Mouse (Mus musculus) erythroblast, embryonic 14.5 days (primary cell): Measurements from ENCODE around the gene Myl9. TPM values are rescaled to one million over a fixed set of nuclear protein-coding genes. Genes with fewer than 3 reads are reported as not detected.

Experiments
- H3K27me3 ChIP-seq: 2 replicates; pipeline ENCODE4 v1.6.1; 2012; ENCODE audit warnings: inconsistent platforms; ENCODE audit not compliant: control insufficient read depth
- H3K36me3 ChIP-seq: 2 replicates; pipeline ENCODE4 v1.6.1; 2012; ENCODE audit warnings: mild to moderate bottlenecking, inconsistent platforms; ENCODE audit not compliant: control insufficient read depth
- H3K4me1 ChIP-seq: 2 replicates; pipeline ENCODE4 v1.6.1; 2012; ENCODE audit warnings: inconsistent platforms; ENCODE audit not compliant: control insufficient read depth
- H3K4me3 ChIP-seq: replicated peaks from 2 replicates; pipeline ENCODE3; 2012; ENCODE audit warnings: moderate library complexity, mild to moderate bottlenecking, inconsistent platforms
- H3K9me3 ChIP-seq: 2 replicates; pipeline ENCODE4 v1.6.1; 2012; ENCODE audit warnings: low read length, inconsistent platforms, mixed read lengths; ENCODE audit not compliant: control insufficient read depth
- GATA1 ChIP-seq: IDR thresholded peaks from 2 replicates; pipeline ENCODE4 v1.6.1; 2012; ENCODE audit warnings: low read length, inconsistent platforms, mixed read lengths
- TAL1 ChIP-seq: IDR thresholded peaks from 3 replicates; pipeline ENCODE4 v1.6.1; 2012; ENCODE audit warnings: low read length, inconsistent platforms, mixed read lengths
- polyA plus RNA-seq: library from polyadenylated mRNA; stranded (reverse); fragments of >175 nt; gene quantifications from 2 replicates; pipeline ENCODE4 v1.2.3, GENCODE M21; 2012

Myl9 gene
- polyA plus RNA-seq, 1 experiment = 0.10 TPM

DNA sequence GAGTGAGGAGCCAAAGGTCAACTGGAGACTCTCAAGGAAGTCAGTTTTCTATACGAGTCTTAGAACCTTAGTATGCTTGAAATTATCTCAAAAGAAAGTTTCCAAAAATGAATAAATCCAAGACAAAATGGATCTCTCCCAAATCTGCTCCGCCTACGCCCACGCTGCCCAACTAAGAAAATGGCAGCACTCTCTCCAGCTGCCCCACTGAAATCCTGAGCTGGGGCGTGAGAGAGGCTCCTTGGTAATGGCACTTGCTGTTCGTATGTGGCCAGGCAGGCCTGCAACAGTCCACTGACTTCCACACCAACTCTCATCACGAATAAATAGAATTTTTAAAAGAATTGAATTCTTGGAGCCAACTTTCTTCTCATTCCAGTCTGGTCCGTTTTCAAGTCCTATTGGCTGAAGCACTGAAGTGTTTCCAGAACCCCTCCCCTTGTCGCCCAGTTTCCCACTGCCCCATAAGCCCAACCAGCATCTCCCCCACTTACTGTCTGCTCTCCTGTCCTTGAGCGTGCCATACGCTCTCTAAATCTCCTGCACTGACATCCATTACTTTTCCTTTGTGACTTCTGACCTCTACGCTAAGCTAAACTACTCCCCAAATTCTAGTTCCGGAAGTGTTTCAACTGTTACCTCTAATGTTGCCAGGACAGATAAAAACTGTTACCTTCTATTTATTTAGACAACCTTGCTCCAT is 1.0 kb upstream of the Myl9 start:
- Histone ChIP-seq H3K4me1 (peaks cover 30% of the 10 kb centered on the region), H3K9me3 (no peaks in the 10 kb centered on the region), H3K36me3 (no peaks in the 10 kb centered on the region), H3K4me3 (no peak overlapping the region), H3K27me3 (peaks cover 22% of the 10 kb centered on the region)
- no peak for TF ChIP-seq TAL1
- no peak for TF ChIP-seq GATA1

DNA sequence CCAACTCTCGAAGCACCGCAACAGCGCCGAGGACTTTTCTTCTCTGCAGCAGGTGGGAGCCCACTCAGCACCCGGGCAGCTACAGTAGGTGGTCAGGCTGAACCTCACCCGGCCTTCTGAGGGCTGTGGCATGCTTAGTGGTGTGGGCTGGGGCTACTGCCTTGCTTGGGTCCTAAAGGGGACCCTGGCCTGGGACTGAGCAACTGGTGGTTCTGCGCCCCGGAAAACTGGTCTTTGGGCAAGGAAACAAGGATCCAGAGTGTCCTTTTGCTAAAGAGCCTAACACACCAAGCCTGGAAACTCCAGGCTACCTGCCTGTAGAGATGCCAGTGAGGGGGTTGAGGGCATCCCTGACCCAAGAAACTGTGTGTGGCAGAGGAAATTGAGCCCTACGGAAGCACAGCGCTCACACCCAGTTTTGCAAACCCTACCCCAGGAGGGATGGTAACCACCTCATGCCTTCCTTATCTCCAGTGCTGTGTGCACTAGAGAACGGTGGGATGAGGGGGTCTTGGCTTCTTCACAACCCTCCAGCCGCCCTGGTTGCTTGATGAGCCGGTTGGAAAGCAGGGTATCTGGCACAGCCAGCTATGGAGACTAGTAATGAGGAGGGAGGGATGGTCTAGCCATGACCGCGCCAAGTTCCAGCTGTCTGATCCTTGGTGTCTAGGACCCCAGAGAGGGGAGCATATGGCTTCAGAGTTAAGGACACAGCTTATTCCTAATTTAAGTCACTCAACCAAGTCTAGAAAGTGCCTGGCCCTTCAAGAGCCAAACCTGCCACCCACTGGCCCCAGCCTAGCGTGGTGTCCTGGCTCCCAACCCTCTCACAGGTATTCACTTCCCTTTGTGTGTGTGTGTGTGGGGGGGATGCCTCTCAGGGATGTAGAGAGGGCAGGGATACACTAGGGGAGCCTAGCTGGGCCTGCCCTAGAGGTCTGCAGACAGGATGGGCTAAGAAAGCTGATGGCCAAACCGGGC is 525 bp downstream of the Myl9 start:
- Histone ChIP-seq H3K27me3 (peaks cover 22% of the 10 kb centered on the region), H3K4me1 (peaks cover 42% of the 10 kb centered on the region), H3K9me3 (no peaks in the 10 kb centered on the region), H3K36me3 (no peaks in the 10 kb centered on the region), H3K4me3 (peak overlapping the region; percentile 28)
- TF ChIP-seq TAL1 = no peak
- no peak for TF ChIP-seq GATA1

DNA sequence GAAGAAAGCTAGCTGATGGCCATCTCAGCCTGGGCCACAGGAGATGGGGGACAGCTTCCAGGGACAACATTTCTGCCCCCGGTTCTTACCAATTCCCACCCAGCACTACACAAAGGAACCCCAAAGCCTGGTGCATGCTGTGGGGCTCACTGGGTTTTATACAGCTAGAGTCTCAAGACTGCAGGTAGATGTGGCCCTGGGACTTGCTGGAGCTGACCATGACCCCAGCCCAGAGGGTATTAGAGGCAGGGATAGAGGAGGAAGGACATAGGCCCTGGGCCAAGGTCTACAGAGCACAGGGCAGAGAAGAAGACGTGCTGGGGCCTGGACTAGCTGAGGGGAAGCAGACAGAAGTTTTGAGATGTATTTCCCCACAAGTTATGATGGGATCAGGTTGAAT is 1.7 kb downstream of the Myl9 start:
- no peak overlapping the region for H3K4me3 ChIP-seq
- H3K4me1 ChIP-seq = peaks cover 53% of the 10 kb centered on the region
- TF ChIP-seq GATA1 = no peak
- TF ChIP-seq TAL1 = no peak
- H3K27me3 ChIP-seq = peaks cover 22% of the 10 kb centered on the region
- H3K36me3 ChIP-seq = no peaks in the 10 kb centered on the region
- no peaks in the 10 kb centered on the region for H3K9me3 ChIP-seq

DNA sequence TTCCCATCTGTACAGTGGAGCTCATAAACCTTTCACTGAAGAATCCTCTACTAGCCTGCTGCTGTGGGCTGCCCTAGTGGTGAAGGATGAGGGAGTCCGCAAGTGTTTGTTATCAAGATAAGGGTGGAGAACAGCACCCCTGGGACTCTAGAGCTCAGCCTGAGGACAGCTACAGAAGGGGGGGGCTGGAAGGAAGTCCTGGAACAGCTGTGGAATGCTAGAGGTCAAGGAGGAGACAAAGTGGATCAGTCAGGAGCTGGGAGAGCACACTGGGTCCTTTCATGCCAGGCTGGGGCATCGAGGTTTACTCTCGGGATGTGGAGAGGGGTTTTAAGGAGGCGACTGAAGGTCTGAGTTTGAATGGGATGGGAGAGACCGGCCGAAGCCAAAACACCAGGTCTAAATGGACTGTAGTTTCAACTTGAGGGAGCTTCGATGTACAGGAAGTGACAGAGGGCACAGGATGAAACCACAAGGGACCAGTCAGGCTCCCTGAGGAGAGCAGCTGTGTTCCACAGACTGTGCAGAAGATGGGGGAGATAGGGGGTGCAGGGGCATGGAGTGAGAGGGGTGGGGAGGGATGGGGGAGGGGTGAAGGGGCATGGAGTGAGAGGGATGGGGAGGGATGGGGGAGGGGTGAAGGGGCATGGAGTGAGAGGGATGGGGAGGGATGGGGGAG is 2.2 kb downstream of the Myl9 start:
- H3K36me3 ChIP-seq = no peaks in the 10 kb centered on the region; the same call in 1 of the 2 replicates
- H3K27me3 ChIP-seq = peaks cover 22% of the 10 kb centered on the region
- H3K4me3 ChIP-seq = no peak overlapping the region
- H3K9me3 ChIP-seq = no peaks in the 10 kb centered on the region
- no peak for TF ChIP-seq TAL1
- no peak; the same call in 1 of the 2 replicates for TF ChIP-seq GATA1
- H3K4me1 ChIP-seq = peaks cover 59% of the 10 kb centered on the region

DNA sequence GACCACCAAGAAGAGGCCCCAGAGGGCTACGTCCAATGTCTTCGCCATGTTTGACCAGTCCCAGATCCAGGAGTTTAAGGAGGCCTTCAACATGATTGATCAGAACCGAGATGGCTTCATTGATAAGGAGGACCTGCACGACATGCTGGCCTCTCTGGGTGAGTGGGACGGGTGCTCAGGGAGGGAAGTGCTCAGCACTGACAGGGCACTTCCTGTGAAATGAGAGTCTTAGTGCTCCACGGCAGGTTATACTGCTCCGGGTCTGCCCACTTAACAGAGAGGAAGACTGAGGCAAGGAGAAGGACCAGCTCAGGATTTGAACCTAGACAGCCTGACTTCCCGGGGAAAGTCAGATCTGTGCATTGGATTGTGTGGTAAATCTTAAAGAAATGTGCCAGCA is 3.4 kb downstream of the Myl9 start:
- Histone ChIP-seq H3K9me3 (no peaks in the 10 kb centered on the region), H3K4me1 (peaks cover 70% of the 10 kb centered on the region), H3K4me3 (no peak overlapping the region), H3K27me3 (peaks cover 22% of the 10 kb centered on the region), H3K36me3 (peaks cover 2% of the 10 kb centered on the region; the same call in 1 of the 2 replicates)
- TF ChIP-seq TAL1 = no peak
- TF ChIP-seq GATA1 = no peak

DNA sequence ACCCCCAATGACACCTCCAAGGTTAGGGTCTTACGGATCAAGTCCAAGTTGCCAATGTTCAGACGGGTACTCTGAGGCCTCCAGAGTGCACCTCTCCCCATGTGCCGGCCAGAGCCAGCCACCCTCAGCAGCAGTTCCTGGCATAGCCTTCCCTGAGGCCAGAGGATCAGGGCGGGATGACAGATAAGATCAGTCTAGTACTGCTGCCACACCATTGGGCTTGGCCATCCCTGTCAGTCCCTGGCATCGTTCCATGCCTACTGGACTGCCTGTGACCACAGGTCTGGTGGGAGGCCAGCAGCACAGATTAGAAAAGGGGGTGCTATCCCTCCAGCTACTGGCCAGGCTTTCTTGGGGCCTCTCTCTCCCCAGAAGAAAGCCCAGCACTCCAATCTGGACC is 3.8 kb downstream of the Myl9 start:
- Histone ChIP-seq H3K4me3 (no peak overlapping the region), H3K9me3 (no peaks in the 10 kb centered on the region), H3K4me1 (peaks cover 74% of the 10 kb centered on the region), H3K36me3 (peaks cover 2% of the 10 kb centered on the region; the same call in 1 of the 2 replicates), H3K27me3 (peaks cover 22% of the 10 kb centered on the region)
- TF ChIP-seq TAL1 (no peak), GATA1 (no peak)

DNA sequence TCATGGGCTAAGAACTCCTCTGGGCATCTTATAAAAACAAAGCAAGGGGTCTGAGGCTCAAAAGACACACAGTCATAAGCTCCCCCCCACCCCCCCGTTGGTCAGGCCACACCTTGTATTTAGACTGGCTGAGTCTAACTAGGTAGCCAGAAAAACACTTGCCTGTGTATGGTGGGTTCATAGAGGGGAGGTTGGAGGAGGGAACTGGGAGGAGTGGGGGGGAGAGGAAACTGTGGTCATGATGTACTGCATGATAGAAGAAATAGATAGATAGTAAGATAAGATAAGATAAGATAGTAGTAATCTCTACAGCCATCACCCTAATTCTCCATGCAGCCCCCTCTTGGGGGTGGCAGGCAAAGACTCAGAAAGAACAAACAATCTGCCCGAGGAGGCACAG is 4.3 kb downstream of the Myl9 start:
- H3K36me3 ChIP-seq = peaks cover 2% of the 10 kb centered on the region; the same call in 1 of the 2 replicates
- H3K4me3 ChIP-seq = no peak overlapping the region
- H3K27me3 ChIP-seq = peaks cover 20% of the 10 kb centered on the region
- H3K4me1 ChIP-seq = peaks cover 79% of the 10 kb centered on the region
- H3K9me3 ChIP-seq = no peaks in the 10 kb centered on the region
- TF ChIP-seq TAL1 (no peak), GATA1 (no peak)

DNA sequence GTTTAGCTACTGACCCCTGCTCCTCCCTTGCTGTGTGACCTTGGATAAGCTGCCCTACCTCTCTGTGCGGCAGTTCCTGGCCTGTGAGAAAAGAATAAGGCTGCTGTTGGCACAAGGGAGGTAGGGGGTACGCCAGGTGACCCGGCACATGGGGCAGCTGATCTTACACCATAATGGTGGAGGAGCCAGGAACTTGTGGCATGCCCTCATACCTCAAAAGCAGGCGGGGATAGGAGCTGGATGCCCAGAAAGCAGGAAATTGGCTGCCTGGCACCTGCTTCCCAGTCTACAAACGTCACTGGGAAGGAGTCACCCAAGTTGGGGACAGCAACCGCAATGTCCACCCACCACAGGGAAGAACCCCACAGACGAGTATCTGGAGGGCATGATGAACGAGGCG is 4.9 kb downstream of the Myl9 start:
- peaks cover 2% of the 10 kb centered on the region; the same call in 1 of the 2 replicates for H3K36me3 ChIP-seq
- peaks cover 14% of the 10 kb centered on the region for H3K27me3 ChIP-seq
- H3K9me3 ChIP-seq = no peaks in the 10 kb centered on the region
- H3K4me3 ChIP-seq = no peak overlapping the region
- TF ChIP-seq TAL1 (no peak), GATA1 (no peak)
- peaks cover 82% of the 10 kb centered on the region for H3K4me1 ChIP-seq
